Mouse (Mus musculus): ENCODE data around the gene Prss57. TPM values are rescaled to one million over a fixed set of nuclear protein-coding genes. Genes with fewer than 3 reads are reported as not detected.

Gene Prss57
- 0.55 and 0.72 TPM in 2 replicates for polyA plus RNA-seq (2015; fragmentation: Nextera tagmentation; extraction: Ambion mirVana)

DNA sequence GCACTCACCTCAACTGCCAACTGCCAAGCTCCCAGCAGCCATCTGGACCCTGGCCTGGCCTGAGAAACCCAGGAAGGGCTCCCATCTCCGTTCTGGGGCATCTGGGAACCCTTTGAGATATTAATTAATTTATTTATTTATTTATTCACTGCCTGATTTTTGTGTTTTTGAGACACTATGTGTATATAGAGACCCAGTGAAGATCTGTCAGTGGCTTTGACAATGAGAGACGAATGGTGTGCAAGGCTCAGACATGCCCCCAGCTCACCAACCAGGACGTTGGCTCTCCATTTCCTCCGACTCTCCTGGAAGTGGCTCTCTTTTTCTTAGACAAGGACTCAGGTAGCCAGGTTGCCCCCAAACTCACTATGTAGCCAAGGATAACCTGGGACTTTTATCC is at the start of gene Prss57:
Gene Prss57 (minus strand): TSS at position 101 of the 400 bp plus-strand sequence.
- no peaks in the 10 kb centered on the region for H3K27me3 ChIP-seq (ENCODE audit: control insufficient read depth, insufficient read depth, low read length)
- WGBS: 78% methylated on average over 4 of the region's 4 CpGs

GRCm38 (mm10) chr10:79840091-79840490 is 49.3 kb upstream of the Prss57 start:
- ATAC-seq (ENCODE audit: insufficient read depth, low FRiP score): no peak
- H3K9ac ChIP-seq (ENCODE audit: low read length): no peak overlapping the region
- peaks cover 17% of the 10 kb centered on the region for H3K4me1 ChIP-seq (ENCODE audit: control insufficient read depth, insufficient read depth, low read length)

More for the DNA sequence above, at the start of gene Prss57:
- Histone ChIP-seq H3K36me3 (ENCODE audit: control insufficient read depth, insufficient read depth, low read length) (no peaks in the 10 kb centered on the region), H3K4me2 (ENCODE audit: low read depth, low read length) (no peak within 1 kb of the TSS), H3K9ac (ENCODE audit: low read length) (no peak within 1 kb of the TSS), H3K9me3 (replicated peaks; ENCODE audit: control insufficient read depth, low read length) (no peaks in the 10 kb centered on the region), H3K4me1 (ENCODE audit: control insufficient read depth, insufficient read depth, low read length) (peaks cover 13% of the 10 kb centered on the region), H3K4me3 (replicated peaks; ENCODE audit: low read length) (no peak within 1 kb of the TSS), H3K27ac (ENCODE audit: low read length) (no peak within 1 kb of the TSS)
- ATAC-seq (ENCODE audit: insufficient read depth, low FRiP score): no peak

DNA sequence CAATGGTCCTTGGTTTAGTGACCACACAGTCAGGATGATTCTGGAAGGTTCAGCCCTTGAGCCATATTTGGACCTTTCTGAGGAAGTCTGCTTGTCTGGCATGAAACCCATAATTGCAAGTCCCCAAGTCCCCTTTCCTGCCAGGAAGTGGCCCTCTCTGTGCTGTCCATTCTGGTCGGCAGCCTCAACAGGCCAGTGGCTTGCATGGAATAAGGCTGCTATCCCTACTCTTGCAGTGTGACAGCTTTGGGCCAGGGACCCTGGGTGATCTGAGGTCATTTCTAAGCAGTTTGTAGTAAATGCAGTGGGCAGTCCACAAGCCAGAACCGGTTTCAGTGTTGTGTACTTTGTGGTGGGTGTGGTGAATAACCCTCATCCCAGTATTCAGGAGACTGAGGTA is 47.4 kb upstream of the Prss57 start:
- 55% methylated on average over 2 of the region's 2 CpGs for WGBS
- no peak overlapping the region for H3K27ac ChIP-seq (ENCODE audit: low read length)

More at GRCm38 (mm10) chr10:79840091-79840490, 49.3 kb upstream of the Prss57 start:
- Histone ChIP-seq H3K4me2 (ENCODE audit: low read depth, low read length) (no peak overlapping the region; the same call in 1 of the 2 replicates), H3K9me3 (replicated peaks; ENCODE audit: control insufficient read depth, low read length) (peaks cover 3% of the 10 kb centered on the region; the same call in 1 of the 2 replicates), H3K36me3 (ENCODE audit: control insufficient read depth, insufficient read depth, low read length) (no peaks in the 10 kb centered on the region), H3K27ac (ENCODE audit: low read length) (peak overlapping the region; percentile 91), H3K27me3 (ENCODE audit: control insufficient read depth, insufficient read depth, low read length) (no peaks in the 10 kb centered on the region), H3K4me3 (replicated peaks; ENCODE audit: low read length) (no peak overlapping the region)
- WGBS: 85% methylated on average over 3 of the region's 3 CpGs

GRCm38 (mm10) chr10:79836918-79837317 is 46.2 kb upstream of the Prss57 start:
- H3K4me3 ChIP-seq (replicated peaks; ENCODE audit: low read length): no peak overlapping the region
- no peak overlapping the region for H3K27ac ChIP-seq (ENCODE audit: low read length)
- H3K9ac ChIP-seq (ENCODE audit: low read length): no peak overlapping the region
- 0 out of 2 replicates have a peak, but pooled peaks cover 5% of the 10 kb centered on the region for H3K4me1 ChIP-seq (ENCODE audit: control insufficient read depth, insufficient read depth, low read length)
- no peaks in the 10 kb centered on the region for H3K36me3 ChIP-seq (ENCODE audit: control insufficient read depth, insufficient read depth, low read length)
- ATAC-seq (ENCODE audit: insufficient read depth, low FRiP score): no peak
- peaks cover 3% of the 10 kb centered on the region; the same call in 1 of the 2 replicates for H3K9me3 ChIP-seq (replicated peaks; ENCODE audit: control insufficient read depth, low read length)
- H3K27me3 ChIP-seq (ENCODE audit: control insufficient read depth, insufficient read depth, low read length): no peaks in the 10 kb centered on the region
- no peak overlapping the region for H3K4me2 ChIP-seq (ENCODE audit: low read depth, low read length)
- 94% methylated on average over 3 of the region's 3 CpGs for WGBS

More for the DNA sequence above, 47.4 kb upstream of the Prss57 start:
- no peaks in the 10 kb centered on the region for H3K27me3 ChIP-seq (ENCODE audit: control insufficient read depth, insufficient read depth, low read length)
- no peak overlapping the region for H3K4me2 ChIP-seq (ENCODE audit: low read depth, low read length)
- peaks cover 3% of the 10 kb centered on the region; the same call in 1 of the 2 replicates for H3K9me3 ChIP-seq (replicated peaks; ENCODE audit: control insufficient read depth, low read length)
- H3K4me3 ChIP-seq (replicated peaks; ENCODE audit: low read length): no peak overlapping the region
- ATAC-seq (ENCODE audit: insufficient read depth, low FRiP score): no peak
- H3K4me1 ChIP-seq (ENCODE audit: control insufficient read depth, insufficient read depth, low read length): peaks cover 11% of the 10 kb centered on the region
- H3K9ac ChIP-seq (ENCODE audit: low read length): no peak overlapping the region
- H3K36me3 ChIP-seq (ENCODE audit: control insufficient read depth, insufficient read depth, low read length): no peaks in the 10 kb centered on the region

GRCm38 (mm10) chr10:79834769-79835398 is 44.1 kb upstream of the Prss57 start:
- Histone ChIP-seq H3K27ac (ENCODE audit: low read length) (no peak overlapping the region), H3K4me3 (replicated peaks; ENCODE audit: low read length) (no peak overlapping the region), H3K4me1 (ENCODE audit: control insufficient read depth, insufficient read depth, low read length) (no peaks in the 10 kb centered on the region), H3K36me3 (ENCODE audit: control insufficient read depth, insufficient read depth, low read length) (no peaks in the 10 kb centered on the region), H3K4me2 (ENCODE audit: low read depth, low read length) (no peak overlapping the region), H3K27me3 (ENCODE audit: control insufficient read depth, insufficient read depth, low read length) (no peaks in the 10 kb centered on the region), H3K9me3 (replicated peaks; ENCODE audit: control insufficient read depth, low read length) (peaks cover 3% of the 10 kb centered on the region; the same call in 1 of the 2 replicates), H3K9ac (ENCODE audit: low read length) (0 out of 2 replicates have a peak overlapping the region, but pooled peaks have one; percentile 28)
- 22% methylated on average over 9 of the region's 9 CpGs for WGBS
- ATAC-seq (ENCODE audit: insufficient read depth, low FRiP score): peak; percentile 74; the same call in 1 of the 2 replicates

DNA sequence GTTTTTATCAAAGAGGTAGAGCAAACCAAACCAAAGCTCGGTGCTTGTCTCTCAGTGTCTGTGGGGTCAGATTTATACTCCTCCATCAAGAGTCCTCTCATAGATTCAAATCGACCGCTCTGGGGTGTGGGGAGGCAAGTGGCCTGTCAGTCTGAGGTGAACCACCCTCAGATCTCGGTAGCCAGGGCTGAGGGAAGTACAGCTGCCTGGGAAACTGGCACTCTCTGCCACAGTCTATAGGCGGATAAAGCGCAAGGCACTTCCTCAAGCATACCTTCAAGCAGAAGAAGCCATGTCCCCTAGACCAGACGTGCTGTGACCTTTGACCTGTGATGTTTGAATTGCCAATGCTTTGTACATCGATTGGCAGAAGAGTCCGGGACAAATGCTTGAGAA is 42.0 kb upstream of the Prss57 start:
- Histone ChIP-seq H3K9ac (ENCODE audit: low read length) (no peak overlapping the region), H3K4me1 (ENCODE audit: control insufficient read depth, insufficient read depth, low read length) (no peaks in the 10 kb centered on the region), H3K4me3 (replicated peaks; ENCODE audit: low read length) (no peak overlapping the region), H3K27me3 (ENCODE audit: control insufficient read depth, insufficient read depth, low read length) (no peaks in the 10 kb centered on the region), H3K9me3 (replicated peaks; ENCODE audit: control insufficient read depth, low read length) (peaks cover 3% of the 10 kb centered on the region; the same call in 1 of the 2 replicates), H3K4me2 (ENCODE audit: low read depth, low read length) (no peak overlapping the region), H3K36me3 (ENCODE audit: control insufficient read depth, insufficient read depth, low read length) (no peaks in the 10 kb centered on the region), H3K27ac (ENCODE audit: low read length) (no peak overlapping the region)
- no peak for ATAC-seq (ENCODE audit: insufficient read depth, low FRiP score)
- 75% methylated on average over 9 of the region's 9 CpGs for WGBS

DNA sequence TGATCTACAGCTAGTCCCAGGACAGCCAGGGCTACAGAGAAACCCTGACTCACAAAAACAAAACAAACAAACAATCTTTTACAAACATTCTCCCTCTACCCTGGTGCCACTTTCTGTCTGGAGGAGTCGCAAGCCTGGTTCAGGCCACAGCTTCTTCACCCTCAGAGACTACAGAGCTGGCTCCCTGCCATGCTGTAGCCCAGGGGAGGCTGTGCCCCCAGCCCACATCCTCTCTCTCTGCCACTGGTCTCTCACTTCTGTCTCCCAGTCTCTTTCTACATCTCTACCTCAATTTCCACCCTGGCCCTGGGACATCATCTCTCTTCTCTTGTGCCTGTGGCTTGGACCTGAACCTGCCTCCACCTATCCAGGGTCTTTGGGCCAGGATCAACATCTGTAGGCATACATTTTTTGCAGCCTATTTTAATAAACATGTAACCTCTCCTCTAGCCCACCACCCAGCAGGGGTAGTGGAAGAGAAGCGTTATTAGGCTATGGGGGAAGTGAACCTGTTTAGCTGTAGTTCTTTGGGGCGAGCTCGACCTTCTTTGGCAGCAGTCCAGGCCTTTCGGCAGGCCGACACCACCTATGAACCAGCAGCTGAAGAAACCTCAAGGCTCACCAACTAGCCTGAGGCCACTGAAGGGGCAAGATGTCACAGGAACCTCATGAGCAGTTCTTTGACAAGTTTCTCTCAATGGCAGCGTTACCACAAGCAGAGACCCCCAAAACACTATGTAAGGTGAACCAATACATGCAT is 41.4 kb upstream of the Prss57 start:
- no peaks in the 10 kb centered on the region for H3K4me1 ChIP-seq (ENCODE audit: control insufficient read depth, insufficient read depth, low read length)
- no peak overlapping the region for H3K27ac ChIP-seq (ENCODE audit: low read length)
- no peak overlapping the region for H3K4me2 ChIP-seq (ENCODE audit: low read depth, low read length)
- no peaks in the 10 kb centered on the region for H3K36me3 ChIP-seq (ENCODE audit: control insufficient read depth, insufficient read depth, low read length)
- H3K9me3 ChIP-seq (replicated peaks; ENCODE audit: control insufficient read depth, low read length): peaks cover 3% of the 10 kb centered on the region; the same call in 1 of the 2 replicates
- no peak overlapping the region for H3K9ac ChIP-seq (ENCODE audit: low read length)
- no peak for ATAC-seq (ENCODE audit: insufficient read depth, low FRiP score)
- no peak overlapping the region for H3K4me3 ChIP-seq (replicated peaks; ENCODE audit: low read length)
- 66% methylated on average over 7 of the region's 7 CpGs for WGBS
- no peaks in the 10 kb centered on the region for H3K27me3 ChIP-seq (ENCODE audit: control insufficient read depth, insufficient read depth, low read length)

DNA sequence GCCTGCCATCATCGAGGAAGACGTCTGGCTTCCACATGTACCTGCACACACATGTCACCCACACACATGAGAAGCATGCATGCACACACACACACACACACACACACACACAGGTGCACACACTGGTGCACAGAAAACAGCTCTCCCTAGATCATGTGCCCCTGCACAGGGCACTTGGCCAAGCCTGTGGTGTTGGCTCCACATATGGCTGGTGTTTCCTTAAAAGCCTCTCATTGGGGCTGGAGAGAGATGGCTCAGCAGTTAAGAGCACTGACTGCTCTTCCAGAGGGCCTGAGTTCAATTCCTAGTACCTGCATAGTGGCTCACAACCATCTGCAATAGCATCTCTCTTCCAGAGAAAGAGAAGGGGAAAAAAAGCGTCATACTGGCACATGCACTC is 40.8 kb upstream of the Prss57 start:
- H3K4me2 ChIP-seq (ENCODE audit: low read depth, low read length): no peak overlapping the region
- WGBS: 86% methylated on average over 3 of the region's 3 CpGs
- ATAC-seq (ENCODE audit: insufficient read depth, low FRiP score): no peak
- H3K4me3 ChIP-seq (replicated peaks; ENCODE audit: low read length): no peak overlapping the region
- H3K27me3 ChIP-seq (ENCODE audit: control insufficient read depth, insufficient read depth, low read length): no peaks in the 10 kb centered on the region
- no peak overlapping the region for H3K27ac ChIP-seq (ENCODE audit: low read length)
- H3K9ac ChIP-seq (ENCODE audit: low read length): no peak overlapping the region
- H3K4me1 ChIP-seq (ENCODE audit: control insufficient read depth, insufficient read depth, low read length): no peaks in the 10 kb centered on the region
- H3K36me3 ChIP-seq (ENCODE audit: control insufficient read depth, insufficient read depth, low read length): no peaks in the 10 kb centered on the region
- H3K9me3 ChIP-seq (replicated peaks; ENCODE audit: control insufficient read depth, low read length): no peaks in the 10 kb centered on the region

DNA sequence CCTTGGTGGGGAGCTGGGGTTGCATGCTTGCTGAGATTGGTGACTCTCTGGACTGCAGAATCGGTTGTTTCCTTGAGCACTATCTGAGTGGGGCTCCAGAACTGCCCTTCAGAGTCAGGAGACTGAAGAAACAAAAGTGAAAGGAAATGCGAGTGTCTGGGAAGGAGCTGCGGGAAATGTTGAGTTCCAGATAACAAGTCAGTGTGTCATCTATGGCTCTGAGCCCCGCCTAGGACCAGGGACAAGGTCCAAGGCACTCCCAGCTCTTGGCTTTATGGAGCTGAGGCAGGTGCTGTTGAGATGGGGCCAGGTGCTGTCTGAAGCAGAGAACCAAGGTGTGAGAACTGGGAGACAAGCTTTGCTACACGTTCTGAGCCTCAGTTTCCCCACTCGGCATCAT is 33.7 kb upstream of the Prss57 start:
- Histone ChIP-seq H3K36me3 (ENCODE audit: control insufficient read depth, insufficient read depth, low read length) (no peaks in the 10 kb centered on the region), H3K27ac (ENCODE audit: low read length) (peak overlapping the region; percentile 95), H3K27me3 (ENCODE audit: control insufficient read depth, insufficient read depth, low read length) (no peaks in the 10 kb centered on the region), H3K4me3 (replicated peaks; ENCODE audit: low read length) (peak overlapping the region; percentile 40), H3K4me2 (ENCODE audit: low read depth, low read length) (peak overlapping the region; percentile 50), H3K9me3 (replicated peaks; ENCODE audit: control insufficient read depth, low read length) (no peaks in the 10 kb centered on the region), H3K9ac (ENCODE audit: low read length) (peak overlapping the region; percentile 63), H3K4me1 (ENCODE audit: control insufficient read depth, insufficient read depth, low read length) (peaks cover 28% of the 10 kb centered on the region)
- ATAC-seq (ENCODE audit: insufficient read depth, low FRiP score): peak; percentile 37
- WGBS: 45% methylated on average over 6 of the region's 6 CpGs
